Mouse (Mus musculus) CD4-positive, CD25-positive, alpha-beta regulatory T cell, adult 4 months (primary cell): Measurements from ENCODE around the gene Hk1. TPM values are rescaled to one million over a fixed set of nuclear protein-coding genes. Genes with fewer than 3 reads are reported as not detected.

Experiments used
- ATAC-seq: one replicate; pipeline ENCODE4 v1.8.0; 2017
- polyA plus RNA-seq, 2 experiments: library from polyadenylated mRNA; unstranded; fragments of 100-300 nt; shearing (Covaris generic); gene quantifications; one replicate each; pipeline ENCODE4 v1.2.1; 2017

Hk1 gene
- polyA plus RNA-seq, 2 experiments from 2014 or later, result 69.6 to 103 TPM

- ATAC-seq, result no peak
Observed at GRCm38 (mm10) chr10:62316467-62316866, 63.2 kb downstream of the Hk1 start.

DNA sequence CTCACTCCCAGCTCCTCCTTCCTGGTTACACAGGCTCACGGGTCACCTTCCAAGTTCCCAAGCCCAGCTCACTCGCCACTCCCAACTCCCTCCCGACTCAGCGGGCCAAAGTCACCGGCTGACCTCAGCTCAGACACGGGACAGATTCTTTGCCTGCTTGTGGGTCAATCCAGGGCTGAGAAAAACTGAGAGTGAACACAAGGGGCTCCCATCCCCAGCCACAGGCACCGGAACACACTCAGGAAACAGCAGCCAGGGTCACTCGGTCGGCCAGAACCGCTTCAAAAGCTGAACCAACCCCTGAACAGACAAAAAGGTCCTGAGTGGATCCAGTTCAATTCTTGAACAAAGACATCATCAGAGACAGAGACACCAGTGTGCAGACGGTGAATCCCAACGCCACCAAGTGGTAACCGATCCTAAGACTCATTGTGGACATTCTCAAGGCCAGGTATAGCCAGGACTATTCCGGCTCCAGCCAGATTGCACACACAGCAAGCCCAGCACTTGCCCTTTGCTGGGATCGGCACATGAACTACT lies 65.8 kb downstream of the Hk1 start:
- ATAC-seq, result no peak

DNA sequence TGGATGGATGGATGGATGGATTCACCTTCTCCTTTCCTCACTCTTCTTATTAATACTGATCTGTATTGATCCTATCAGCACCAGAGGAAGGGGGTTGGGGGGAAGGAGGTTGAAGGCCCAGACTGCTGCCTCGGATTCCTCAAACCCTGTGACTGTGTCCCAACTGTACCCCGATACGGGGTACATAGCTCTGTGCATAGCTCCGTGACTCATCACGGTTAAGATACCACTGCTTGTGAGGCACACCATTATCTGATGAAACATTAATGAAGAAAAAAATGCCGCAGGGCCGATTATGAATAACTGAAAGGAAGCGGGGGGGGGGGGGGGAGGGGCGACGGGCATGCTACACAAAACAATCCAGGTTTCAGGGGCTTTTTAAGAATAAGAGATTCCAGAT lies 66.6 kb downstream of the Hk1 start:
- ATAC-seq, result no peak

GRCm38 (mm10) chr10:62311464-62311863 lies 68.2 kb downstream of the Hk1 start:
- ATAC-seq, result no peak

- ATAC-seq, result no peak
Observed at GRCm38 (mm10) chr10:62310259-62311039, 69.3 kb downstream of the Hk1 start.

DNA sequence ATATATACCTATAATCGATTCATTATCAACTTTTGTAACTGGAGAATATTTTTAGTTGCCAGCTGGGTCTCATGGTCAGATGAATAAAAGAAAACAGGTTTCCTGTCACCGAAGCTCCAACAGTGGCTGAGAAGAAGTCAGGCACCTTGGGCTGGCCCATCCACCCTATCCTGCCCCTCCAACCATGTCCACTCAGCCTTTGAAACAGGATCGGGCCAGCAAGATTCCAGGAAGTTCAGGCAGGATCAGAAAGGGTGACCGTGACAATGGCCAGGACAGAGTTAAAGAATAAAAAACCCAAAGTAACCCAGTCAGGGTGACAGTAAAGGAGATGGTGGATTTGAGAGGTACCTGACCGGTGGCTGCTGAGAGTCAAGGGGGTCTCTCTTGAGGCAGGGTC lies 70.1 kb downstream of the Hk1 start:
- no peak for ATAC-seq

DNA sequence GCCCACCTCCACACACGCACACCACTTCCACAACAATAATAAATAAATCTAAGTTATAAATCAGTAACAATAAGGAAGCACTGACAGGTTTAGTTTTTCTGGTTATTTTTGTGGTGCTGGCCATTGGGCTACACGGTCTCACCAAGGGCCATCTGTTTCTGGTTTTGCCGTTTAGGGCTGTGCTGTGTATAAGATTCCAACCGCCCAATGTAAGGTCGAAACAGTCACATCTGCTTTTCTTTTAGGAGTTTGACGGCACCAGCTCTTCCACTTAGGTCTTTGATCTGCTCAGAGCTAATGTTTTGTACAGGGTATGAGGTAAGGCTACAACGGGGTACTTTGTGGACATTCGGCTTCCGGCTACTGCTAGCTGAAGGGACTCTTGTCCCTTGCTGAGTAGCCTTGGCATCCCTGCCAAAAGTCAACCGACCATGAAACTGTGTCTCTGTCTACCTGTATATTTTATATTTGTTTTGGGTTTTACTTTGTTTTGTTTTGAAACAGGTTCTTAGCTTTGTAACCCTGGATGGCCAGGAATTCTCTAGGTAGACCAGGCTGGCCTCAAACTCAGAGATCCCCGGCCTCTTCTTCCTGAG lies 70.7 kb downstream of the Hk1 start:
- ATAC-seq, result no peak

DNA sequence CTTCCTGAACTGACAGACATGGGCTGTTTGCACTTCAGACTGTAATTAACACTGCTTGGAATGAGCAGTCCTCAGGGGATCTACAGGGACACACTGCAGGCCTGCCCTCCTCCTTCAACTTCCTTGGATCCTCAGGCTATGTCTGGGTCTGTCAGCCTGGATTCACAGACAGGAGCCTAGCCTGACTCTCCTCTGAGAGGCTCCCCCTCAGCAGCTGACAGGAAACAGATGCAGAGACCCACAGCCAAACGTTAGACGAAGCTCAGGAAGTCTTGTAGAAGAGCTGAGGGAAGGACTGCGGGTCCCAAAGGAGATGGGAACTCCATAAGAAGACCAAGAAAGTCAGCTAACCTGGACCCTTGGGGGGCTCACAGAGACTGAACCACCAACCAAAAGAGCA lies 73.2 kb downstream of the Hk1 start:
- ATAC-seq, result no peak

DNA sequence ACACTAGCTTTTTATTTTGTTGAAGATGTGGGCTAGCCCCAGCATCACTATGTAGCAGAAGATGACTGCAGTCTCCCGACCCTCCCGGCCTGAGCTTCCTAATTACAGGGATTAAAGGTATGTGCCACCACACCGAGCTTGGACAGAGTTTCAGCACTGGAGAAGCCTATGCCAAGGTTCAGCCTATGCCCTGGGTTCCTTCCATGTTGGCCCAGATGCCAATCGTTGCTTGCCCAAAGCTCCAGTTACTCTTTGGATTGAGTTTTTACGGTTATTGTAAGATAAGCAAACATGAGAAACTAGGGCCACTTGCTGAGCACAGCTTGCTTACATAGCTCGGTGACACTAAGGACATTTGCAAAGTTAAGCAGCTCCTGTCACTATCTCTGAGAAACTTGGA lies 74.6 kb downstream of the Hk1 start:
- no peak for ATAC-seq

DNA sequence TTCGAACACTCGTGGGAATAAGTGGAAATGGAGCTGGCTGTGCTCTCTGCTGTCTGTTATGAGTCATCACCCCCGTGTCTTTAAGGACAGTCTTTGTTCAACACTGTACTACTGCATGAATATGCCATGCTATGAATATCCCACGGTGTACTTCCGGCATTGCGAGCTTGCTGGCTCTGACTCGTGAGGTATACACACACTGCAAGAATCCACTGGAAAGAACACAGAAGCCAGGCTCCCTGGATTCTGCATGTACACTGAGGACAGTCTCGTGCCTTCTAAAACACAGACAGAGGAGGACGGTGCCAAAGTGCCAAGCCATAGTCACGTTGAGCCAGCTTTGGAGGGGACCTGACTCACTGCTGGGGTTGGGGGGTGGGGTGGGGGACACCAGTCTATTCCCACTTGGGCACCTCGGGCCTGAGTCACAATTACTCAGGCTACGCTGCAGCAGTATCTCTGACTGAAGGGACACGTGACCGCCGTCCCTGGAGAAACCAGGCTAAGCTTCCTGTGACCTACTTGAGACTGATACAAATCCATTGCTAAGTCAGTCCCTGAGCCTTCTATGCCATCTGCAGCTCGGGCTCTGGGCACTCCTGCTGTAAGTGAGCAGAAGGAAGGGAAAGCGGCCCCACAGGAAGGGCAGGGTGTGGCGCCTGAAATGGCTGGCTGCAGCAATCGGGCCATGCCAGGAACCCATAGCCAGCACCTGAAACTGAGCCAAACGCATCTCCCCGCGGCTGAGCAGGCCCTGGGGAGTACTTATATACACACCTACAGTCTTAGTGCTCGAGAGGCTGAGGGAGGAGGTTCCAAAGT lies 79.5 kb downstream of the Hk1 start:
- ATAC-seq, result no peak

DNA sequence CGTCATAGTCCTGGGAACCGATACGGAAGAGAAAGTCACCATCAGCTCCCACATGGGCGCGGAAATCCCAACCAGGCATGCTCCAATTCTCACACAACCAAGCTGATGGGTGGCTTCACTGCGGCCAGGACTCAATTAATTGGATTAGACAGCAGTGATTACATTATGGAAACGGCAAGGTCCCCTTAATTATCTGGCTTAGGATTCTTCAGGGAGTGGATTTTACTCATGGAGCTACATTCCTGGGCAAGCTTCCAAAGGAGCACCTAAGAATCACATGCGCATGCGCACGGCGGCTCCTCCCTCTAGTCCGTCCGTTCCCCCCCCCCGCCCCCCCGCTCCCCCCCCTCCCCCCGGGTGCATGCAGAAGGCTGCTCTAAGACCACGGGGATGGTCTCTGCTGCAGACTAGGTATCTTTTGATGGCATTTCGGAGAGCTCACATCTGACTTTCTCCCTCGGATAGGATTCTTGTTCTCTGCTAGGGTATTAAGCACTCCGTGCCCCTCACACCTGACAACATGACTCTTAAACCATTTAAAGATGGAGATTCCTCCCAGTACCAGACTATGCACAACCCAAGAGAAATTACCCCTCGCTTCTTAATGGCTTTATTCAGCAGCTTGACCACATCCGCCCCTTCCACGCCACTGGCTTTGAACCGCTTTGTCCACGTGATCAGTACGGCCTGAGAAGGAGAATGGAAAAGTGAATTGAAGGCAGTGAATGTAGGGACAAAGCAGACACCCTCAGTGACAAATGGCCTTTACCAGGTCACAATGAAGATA lies 83.4 kb downstream of the Hk1 start:
- no peak for ATAC-seq

- ATAC-seq, result no peak
Observed at GRCm38 (mm10) chr10:62294112-62294511, 85.6 kb downstream of the Hk1 start.

- ATAC-seq, result no peak
Observed at GRCm38 (mm10) chr10:62287460-62288124, 92.1 kb downstream of the Hk1 start.

GRCm38 (mm10) chr10:62283206-62283792 lies 96.4 kb downstream of the Hk1 start:
- ATAC-seq, result no peak

DNA sequence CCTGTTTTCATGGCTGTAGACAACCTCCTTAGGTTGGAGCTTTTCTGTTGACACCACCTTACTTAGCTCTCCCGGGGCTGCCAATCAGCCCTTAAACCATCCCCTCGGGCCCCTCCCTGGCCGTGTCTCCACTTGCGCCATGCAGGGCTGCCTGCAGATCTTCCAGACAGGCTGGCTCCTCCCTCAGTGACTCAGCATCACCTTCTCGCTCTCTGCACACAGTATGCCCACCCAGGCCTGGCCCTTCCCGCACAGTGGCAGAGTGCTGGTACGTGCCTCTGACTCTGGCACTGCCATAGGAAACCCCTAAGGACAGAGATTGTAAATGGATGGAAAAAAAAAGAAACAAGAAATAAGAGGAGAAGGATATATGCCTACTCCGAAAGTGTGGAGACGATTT lies 96.9 kb downstream of the Hk1 start:
- ATAC-seq, result no peak

- ATAC-seq, result no peak
Observed at GRCm38 (mm10) chr10:62279671-62280070, 100.0 kb downstream of the Hk1 start.

DNA sequence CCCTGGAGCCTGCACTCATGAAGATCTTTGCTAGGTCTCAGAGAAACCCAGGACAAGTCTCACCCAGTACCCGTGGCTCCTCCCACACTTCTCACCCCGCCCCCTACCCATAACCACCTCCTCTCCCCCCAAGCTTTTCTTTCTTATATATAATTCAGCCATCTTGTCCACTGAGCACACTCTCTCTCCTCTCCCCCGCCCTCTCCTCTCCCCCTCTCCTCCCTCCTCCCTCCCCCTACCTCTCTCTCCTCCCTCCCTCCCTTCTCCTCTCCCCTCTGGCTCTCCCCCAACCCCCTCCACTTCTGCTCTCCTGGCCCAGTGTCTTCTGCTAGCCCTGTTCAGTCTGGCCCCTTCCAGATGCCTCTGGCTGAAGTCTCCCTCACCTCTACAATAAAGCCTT lies 100.6 kb downstream of the Hk1 start:
- ATAC-seq, result no peak

DNA sequence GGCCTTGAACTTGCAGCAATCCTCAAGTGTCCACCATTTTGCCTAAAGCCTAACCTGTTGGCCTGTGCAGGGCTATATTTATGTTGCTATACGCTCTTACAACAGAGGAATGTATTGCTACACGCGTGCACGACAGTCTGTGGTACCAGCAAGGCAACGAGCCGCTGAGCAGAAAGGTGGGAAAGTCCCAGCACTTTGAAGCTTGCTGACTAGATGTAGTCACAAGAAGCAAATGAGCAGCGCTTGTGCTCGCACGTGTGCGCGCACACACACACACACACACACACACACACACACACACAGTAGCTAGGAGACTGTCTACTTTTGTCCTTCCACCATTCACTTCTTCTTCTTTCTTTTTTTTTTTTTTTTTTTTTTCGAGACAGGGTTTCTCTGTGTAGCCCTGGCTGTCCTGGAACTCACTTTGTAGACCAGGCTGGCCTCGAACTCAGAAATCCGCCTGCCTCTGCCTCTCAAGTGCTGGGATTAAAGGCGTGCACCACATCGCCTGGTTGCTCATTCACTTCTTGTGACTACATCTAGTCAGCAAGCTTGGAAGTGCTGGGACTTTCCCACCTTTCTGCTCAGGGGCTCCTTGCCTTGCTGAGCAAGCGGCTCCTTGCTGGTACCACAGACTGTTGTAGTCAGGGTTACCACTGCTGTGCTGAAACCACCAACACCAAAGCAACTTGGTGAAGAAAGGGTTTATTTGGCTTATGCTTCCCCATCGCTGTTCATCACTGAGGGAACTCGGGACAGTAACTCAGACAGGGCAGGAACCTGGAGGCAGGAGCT lies 102.0 kb downstream of the Hk1 start:
- peak; percentile 90 for ATAC-seq

DNA sequence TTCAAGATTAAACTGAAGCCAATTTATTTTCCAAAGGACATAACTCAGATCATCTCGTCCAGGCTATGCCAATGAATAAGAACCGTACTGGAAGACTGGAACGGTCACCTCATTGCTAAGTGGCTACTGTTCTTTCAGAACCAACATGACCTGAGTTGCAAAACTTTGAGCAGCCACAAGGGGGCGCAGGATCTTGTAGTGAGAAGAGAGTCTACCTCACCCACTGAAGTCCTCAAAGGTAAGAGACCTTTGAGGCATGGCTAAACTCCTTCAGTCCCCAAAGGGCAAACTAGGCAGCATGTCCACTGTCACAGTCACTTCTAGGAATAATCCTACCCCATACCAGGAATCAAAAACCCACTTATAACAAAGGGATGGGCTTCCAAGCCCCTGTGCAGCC lies 104.5 kb downstream of the Hk1 start:
- ATAC-seq, result peak; percentile 42

DNA sequence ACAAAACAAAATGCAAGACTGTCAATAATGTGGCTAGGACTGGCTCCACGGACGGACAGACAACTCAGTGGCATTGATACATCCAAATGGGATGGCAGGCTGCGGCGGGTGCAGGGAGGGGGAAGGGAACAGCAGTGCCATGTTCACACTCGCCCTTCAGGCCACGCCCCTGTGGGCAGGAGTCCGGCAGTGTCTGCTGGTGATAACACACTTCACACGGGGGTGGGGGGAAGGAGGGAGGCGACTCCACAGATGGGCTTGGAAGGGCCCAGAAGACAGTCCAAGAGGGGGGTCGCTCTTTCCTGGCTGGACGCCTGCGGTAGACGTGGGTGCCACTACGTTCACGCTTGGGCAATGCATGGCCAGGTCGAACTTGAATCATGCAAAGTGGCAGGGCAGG lies 110.4 kb downstream of the Hk1 start:
- ATAC-seq, result no peak

GRCm38 (mm10) chr10:62264299-62264698 lies 115.4 kb downstream of the Hk1 start:
- no peak for ATAC-seq
